Mouse (Mus musculus): ENCODE measurements around the gene Dglucy.

Gene Dglucy

DNA sequence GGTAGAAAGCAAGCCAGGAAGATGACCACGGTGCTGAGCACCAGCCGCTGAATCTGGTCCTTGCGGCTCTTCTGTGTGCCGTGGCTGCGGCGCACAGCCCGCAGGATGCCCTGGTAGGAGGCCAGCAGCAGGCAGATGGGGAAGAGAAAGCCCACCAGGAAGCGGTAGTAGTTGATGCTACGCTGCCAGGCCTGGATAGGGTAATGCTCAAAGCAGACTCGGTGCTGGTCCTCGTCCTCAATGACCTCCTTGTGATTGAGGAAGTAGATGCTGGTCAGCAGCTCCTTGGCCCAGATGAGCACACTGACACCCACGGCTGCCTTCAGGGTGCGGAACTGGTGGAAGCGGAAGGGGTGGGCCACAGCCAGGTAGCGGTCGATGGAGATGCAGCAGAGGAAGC is 99.7 kb downstream of the Dglucy start:
- no peak for DNase-seq (ENCODE audit: low read depth)

DNA sequence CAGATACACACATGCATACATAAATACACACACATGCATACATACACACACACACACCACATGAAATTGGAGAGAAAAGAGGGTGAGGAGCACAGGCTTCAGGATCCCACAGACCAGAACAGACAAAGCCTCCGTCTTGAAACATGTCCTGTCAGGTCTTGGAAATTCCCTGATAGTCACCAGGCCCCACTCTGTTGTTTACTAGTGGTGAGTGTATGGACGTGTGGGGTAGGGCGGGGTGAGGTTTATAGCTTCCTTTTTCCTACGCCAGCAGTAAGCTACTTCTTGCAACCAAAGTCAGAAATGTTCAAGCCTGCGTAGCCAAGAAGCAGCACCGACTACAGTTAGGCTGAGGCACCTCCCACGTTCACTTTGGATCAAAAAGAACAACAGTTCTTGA is 104.3 kb downstream of the Dglucy start:
- no peak for DNase-seq (ENCODE audit: low read depth)

DNA sequence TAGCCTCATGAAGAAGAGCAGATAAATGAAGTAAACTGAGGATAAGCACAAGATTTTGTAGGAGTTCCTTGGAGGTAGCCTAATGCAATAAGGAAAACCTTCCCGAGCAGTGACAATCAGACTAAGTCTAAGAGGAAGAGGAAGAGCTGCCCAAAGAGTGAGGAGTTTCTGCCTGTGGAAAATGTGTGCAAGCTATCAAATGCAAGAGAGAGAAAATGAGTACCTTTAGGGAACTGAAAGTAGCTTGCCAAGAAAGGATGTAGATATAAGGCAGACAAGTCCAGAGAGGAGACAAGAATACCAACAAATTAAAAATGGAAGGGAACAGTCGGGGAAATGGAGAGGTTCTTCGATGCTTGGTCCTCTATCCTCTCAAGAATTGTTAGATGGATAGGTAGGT is 106.7 kb downstream of the Dglucy start:
- no peak for DNase-seq (ENCODE audit: low read depth)

- DNase-seq (ENCODE audit: low read depth): no peak
Measured at GRCm38 (mm10) chr12:100886877-100887276, 108.0 kb downstream of the Dglucy start.

- peak; percentile 11 for DNase-seq (ENCODE audit: low read depth)
Measured at GRCm38 (mm10) chr12:100887801-100888258, 109.0 kb downstream of the Dglucy start.

DNA sequence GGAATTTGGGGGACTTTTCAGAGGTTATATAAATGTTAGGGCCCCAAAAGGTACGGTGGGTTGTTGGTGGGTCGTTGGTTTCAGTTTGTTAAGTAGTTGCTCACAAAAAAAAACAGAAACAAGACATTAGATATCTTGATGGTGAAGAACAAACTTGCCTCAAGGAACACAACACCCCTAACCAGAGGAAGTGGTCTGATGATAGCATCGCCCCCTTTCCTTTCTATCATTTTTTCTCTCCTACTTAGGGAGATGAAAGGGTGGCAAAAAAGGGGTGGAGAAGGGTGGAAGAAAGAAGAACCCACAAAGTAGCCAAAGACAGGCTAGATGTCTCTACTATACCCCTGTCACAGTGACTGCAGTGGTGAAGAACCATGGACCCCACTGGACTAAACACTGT is 111.7 kb downstream of the Dglucy start:
- no peak for DNase-seq (ENCODE audit: low read depth)

GRCm38 (mm10) chr12:100895504-100895903 is 116.6 kb downstream of the Dglucy start:
- DNase-seq (ENCODE audit: low read depth): no peak

DNA sequence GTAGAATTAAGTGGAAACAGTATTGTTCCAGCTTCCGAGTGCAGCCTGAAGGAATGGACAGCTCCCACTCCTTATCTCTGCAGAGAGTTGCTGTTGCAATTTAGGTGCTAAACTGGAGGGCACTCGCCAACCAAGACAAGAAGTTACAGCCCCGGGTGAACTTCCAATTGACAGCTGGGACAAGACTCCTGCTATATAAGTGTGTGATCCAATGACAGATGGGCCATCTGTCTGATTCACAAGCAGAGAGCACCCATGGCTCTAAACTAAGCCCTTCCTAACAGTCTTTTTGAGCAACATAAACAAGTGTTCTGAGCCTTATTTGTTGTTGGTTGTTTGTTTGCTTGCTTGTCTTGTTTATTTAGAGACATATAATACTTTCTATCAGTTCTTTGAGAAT is 117.8 kb downstream of the Dglucy start:
- no peak for DNase-seq (ENCODE audit: low read depth)

GRCm38 (mm10) chr12:100897736-100898650 is 119.1 kb downstream of the Dglucy start:
- no peak for DNase-seq (ENCODE audit: low read depth)

DNA sequence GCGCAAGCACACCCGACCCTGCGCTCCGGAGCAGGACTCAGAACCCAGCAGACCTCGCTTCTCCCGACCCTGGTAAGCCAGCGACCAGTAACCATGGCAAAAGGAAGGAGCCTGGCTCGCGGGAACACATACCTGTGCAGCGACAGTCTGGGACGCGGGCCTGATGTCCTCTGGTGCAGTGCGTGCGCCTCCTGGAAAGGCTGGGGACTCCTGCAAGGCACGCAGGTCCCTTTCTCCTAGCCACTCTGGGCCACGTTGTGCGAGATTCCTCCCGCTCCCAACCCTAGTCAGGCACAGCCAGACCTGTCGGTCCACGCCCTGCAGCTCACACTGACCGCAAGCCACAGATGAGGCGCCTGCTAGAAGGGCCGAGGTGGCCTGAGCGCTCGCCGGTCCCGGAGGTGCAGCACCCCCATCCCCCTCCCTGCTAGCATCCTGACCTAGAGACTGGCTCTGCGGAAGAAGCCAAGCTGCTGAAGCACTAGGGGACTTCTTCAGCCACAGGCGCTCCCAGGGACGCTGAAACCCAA is 120.3 kb downstream of the Dglucy start:
- no peak for DNase-seq (ENCODE audit: low read depth)

DNA sequence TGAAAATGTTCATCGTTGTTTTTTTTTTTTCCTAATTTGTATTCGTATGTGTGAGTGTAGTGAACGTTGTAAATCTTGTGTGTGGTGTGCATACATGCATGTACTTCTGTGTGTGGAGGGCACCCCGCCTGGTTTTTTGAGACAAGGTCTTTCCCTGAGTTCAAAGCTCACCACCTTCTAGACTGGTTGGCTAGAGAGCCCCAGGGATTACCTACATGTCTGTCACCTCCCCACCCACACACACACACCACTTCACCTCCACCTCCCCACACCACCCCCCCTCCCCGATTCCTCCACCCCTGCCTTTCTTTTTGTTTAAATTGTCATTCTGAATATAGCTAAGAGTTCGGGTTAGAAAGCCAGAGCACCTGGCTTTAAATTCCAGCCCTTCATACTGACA is 122.0 kb downstream of the Dglucy start:
- no peak for DNase-seq (ENCODE audit: low read depth)

- DNase-seq (ENCODE audit: low read depth): no peak
Measured at GRCm38 (mm10) chr12:100901386-100901785, 122.5 kb downstream of the Dglucy start.

- no peak for DNase-seq (ENCODE audit: low read depth)
Measured at GRCm38 (mm10) chr12:100903761-100904160, 124.9 kb downstream of the Dglucy start.

DNA sequence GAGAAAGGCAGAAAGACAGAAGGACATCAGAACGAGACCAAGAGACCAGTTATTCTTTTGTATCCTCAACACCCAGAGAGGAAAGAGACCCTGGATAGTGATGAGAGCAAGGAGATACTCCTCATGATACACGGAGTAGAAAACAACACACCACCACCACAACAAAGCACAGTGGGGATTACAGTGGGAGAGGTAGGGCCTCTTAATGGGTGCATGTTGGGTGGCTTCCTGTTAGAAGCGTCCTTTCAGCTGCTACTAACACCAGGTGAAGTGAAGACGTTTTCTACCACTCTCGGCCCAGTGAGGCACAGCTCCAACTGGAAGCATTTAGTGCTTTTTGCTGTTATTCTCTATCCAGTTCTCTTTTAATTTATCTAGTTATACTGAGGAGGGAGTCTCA is 128.0 kb downstream of the Dglucy start:
- no peak for DNase-seq (ENCODE audit: low read depth)

DNA sequence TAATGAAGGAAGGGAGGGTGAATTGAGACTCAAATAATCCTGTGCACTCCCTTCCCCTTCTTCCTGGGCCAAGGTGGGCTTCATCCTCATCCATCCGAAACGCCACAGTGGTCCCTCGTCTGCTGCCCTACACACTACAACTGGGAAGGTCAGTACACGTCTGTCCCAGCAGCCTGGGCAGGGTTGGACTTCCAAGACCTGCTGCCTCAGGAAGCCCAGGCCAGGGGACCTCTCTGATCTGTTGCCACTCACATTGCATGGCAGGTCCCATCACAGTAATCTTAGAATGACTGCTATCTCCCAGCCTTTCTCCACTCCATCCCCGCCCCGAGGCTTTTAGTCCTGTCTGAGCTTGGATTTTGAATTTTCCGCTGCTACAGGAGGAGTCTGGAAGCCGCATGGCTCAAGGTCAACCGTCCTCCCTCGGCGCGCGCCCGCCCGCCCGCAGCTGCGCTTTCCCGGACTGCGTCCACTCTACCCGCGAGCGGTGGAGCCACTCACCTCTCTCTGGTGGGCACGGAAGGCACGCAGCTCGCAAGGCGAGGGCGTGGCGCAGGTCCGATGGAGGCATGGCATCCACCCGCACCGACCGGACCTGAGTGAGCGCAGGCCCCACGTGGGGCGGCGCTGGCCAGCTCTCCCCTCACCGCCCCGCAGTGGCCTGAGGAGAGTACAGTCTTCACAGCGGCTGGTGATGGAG is 128.9 kb downstream of the Dglucy start, which contains the start of gene Gpr68:
Gpr68 (minus strand) TSS at position 601 of the 700 bp plus-strand sequence.
- no peak for DNase-seq (ENCODE audit: low read depth)

- DNase-seq (ENCODE audit: low read depth): no peak
Measured at GRCm38 (mm10) chr12:100908298-100909034, 129.6 kb downstream of the Dglucy start.

GRCm38 (mm10) chr12:100909765-100910164 is 130.9 kb downstream of the Dglucy start:
- DNase-seq (ENCODE audit: low read depth): no peak

- DNase-seq (ENCODE audit: low read depth): no peak
Measured at GRCm38 (mm10) chr12:100910731-100911130, 131.9 kb downstream of the Dglucy start.

- DNase-seq (ENCODE audit: low read depth): no peak
Measured at GRCm38 (mm10) chr12:100924646-100925339, 145.9 kb downstream of the Dglucy start.

- peak; percentile 89 for DNase-seq (ENCODE audit: low read depth)
Measured at GRCm38 (mm10) chr12:100925644-100926619, 147.1 kb downstream of the Dglucy start.
